Mouse (Mus musculus) heart, embryonic 16.5 days (tissue): ENCODE measurements around the gene Camk1d. TPM values are rescaled to one million over a fixed set of nuclear protein-coding genes. Genes with fewer than 3 reads are reported as not detected.
A peak's percentile ranks its signal among the peaks of the same experiment; 100 is the strongest.

ENCODE experiments used
- ATAC-seq: fragments of 200-750 bp; cut with Nextera tagmentation; replicated peaks from 2 replicates; pipeline ENCODE4 v1.8.0; 2017; ENCODE audit warnings: moderate number of reproducible peaks; ENCODE audit not compliant: insufficient read depth, low FRiP score; ENCODE audit errors: extremely low read depth
- H3K27ac ChIP-seq: fragments of 300-500 bp; sonication (generic); 2 replicates; pipeline ENCODE4 v1.5.1; 2014; ENCODE audit warnings: mild to moderate bottlenecking, low read length, control low read depth, moderate library complexity
- H3K27me3 ChIP-seq: fragments of 300-500 bp; sonication (generic); 2 replicates; pipeline ENCODE4 v1.6.1; 2014; ENCODE audit warnings: low read length, mixed read lengths; ENCODE audit not compliant: control insufficient read depth, insufficient read depth
- H3K36me3 ChIP-seq: fragments of 300-500 bp; sonication (generic); 2 replicates; pipeline ENCODE4 v1.6.1; 2014; ENCODE audit not compliant: control insufficient read depth, insufficient read depth
- H3K4me1 ChIP-seq: fragments of 300-500 bp; sonication (generic); 2 replicates; pipeline ENCODE4 v1.6.1; 2014; ENCODE audit warnings: low read length, mixed read lengths; ENCODE audit not compliant: control insufficient read depth, insufficient read depth
- H3K4me2 ChIP-seq: fragments of 300-500 bp; sonication (generic); 2 replicates; pipeline ENCODE4 v1.6.1; 2014; ENCODE audit warnings: low read depth, mild to moderate bottlenecking, control low read depth, low read length
- H3K4me3 ChIP-seq: fragments of 300-500 bp; sonication (generic); 2 replicates; pipeline ENCODE4 v1.5.1; 2014; ENCODE audit warnings: mild to moderate bottlenecking, control low read depth, low read length
- H3K9ac ChIP-seq: fragments of 300-500 bp; sonication (generic); 2 replicates; pipeline ENCODE4 v1.6.1; 2014; ENCODE audit warnings: low read length, control low read depth
- H3K9me3 ChIP-seq: fragments of 300-500 bp; sonication (generic); replicated peaks from 2 replicates; pipeline ENCODE4 v1.6.1; 2016; ENCODE audit warnings: low read length; ENCODE audit not compliant: control insufficient read depth
- WGBS: fragments of 180-500 bp; shearing (Covaris S2); extraction: QIAGEN DNeasy Blood & Tissue Kit; methylation state at CpG from one replicate; pipeline ENCODE4 v1.1.7; 2014; 5-methylcytosine and 5-hydroxymethylcytosine counted together
- polyA plus RNA-seq: library from polyadenylated mRNA; unstranded; fragments of >200 nt; fragmentation: Nextera tagmentation; extraction: Ambion mirVana; gene quantifications from 2 replicates; pipeline ENCODE4 v1.2.1, GENCODE M21; 2015

Camk1d gene
- polyA plus RNA-seq, 1 experiment from 2014 or later: 5.9 TPM

DNA sequence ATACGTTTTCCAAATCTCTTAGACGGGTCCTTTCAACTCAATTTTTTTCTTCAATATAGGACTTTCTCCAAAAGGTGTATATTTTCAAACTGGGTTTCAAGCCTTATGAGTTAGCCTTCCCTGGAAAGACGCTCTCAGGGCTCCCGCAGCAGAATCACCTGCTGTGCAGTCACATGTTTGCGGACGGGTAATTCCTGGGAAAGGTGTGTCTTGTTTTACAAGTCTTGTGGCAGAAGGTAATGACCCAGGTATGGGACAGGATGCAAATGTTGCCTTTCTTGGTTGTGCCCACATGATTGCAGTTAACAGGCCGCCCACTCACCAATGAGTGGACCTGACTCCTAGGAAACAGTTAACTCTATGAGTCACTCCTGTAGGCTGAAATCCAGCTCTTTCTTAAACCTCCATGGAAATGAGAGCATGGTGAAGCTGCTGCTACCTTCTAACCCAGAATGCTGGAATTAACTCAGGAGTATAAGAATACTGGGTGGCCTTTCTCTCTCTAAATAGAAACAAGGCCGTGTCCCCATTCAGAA, 95.9 kb downstream of the Camk1d start:
- H3K4me1 ChIP-seq: peaks cover 10% of the 10 kb centered on the region
- 0 out of 2 replicates have a peak, but pooled peaks cover 4% of the 10 kb centered on the region for H3K9me3 ChIP-seq
- no peaks in the 10 kb centered on the region for H3K27me3 ChIP-seq
- H3K4me2 ChIP-seq: no peak overlapping the region
- H3K9ac ChIP-seq: no peak overlapping the region
- H3K4me3 ChIP-seq: no peak overlapping the region
- no peaks in the 10 kb centered on the region for H3K36me3 ChIP-seq
- no peak overlapping the region for H3K27ac ChIP-seq
- 89% methylated on average over 8 of the region's 8 CpGs for WGBS
- ATAC-seq: no peak

DNA sequence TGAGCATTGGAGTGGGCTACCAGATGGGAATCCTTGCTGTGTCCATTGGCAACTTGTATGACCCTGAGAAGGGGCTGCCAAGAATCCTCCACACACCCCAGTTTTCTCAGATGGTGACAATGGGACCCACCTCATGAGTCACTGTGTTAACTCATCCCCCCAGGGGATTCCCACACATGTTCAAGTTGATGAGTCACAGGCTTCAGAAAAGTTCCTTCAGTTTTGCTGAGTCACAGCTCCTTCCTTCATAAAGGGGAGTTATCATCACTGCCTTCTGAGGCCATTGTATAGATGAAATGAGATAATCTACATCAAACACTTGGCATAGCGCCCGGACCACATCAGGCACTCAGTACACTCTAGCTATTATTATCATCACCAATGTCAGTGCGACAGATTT, 99.4 kb downstream of the Camk1d start:
- no peak overlapping the region for H3K4me2 ChIP-seq
- no peaks in the 10 kb centered on the region for H3K9me3 ChIP-seq
- no peaks in the 10 kb centered on the region for H3K36me3 ChIP-seq
- peak overlapping the region; percentile 79; the same call in 1 of the 2 replicates for H3K27ac ChIP-seq
- no peak overlapping the region for H3K4me3 ChIP-seq
- WGBS: 71% methylated on average over 3 of the region's 3 CpGs
- peaks cover 26% of the 10 kb centered on the region for H3K4me1 ChIP-seq
- ATAC-seq: no peak
- no peaks in the 10 kb centered on the region for H3K27me3 ChIP-seq
- no peak overlapping the region for H3K9ac ChIP-seq

- peak; percentile 11; the same call in 1 of the 2 replicates for ATAC-seq
- Histone ChIP-seq H3K4me2 (no peak overlapping the region), H3K9me3 (no peaks in the 10 kb centered on the region), H3K4me1 (peaks cover 26% of the 10 kb centered on the region), H3K4me3 (no peak overlapping the region), H3K27ac (peak overlapping the region; percentile 79), H3K36me3 (no peaks in the 10 kb centered on the region), H3K27me3 (no peaks in the 10 kb centered on the region), H3K9ac (no peak overlapping the region)
- WGBS: 47% methylated on average over 2 of the region's 2 CpGs
Observed at GRCm38 (mm10) chr2:5614308-5614705, 100.0 kb downstream of the Camk1d start.

DNA sequence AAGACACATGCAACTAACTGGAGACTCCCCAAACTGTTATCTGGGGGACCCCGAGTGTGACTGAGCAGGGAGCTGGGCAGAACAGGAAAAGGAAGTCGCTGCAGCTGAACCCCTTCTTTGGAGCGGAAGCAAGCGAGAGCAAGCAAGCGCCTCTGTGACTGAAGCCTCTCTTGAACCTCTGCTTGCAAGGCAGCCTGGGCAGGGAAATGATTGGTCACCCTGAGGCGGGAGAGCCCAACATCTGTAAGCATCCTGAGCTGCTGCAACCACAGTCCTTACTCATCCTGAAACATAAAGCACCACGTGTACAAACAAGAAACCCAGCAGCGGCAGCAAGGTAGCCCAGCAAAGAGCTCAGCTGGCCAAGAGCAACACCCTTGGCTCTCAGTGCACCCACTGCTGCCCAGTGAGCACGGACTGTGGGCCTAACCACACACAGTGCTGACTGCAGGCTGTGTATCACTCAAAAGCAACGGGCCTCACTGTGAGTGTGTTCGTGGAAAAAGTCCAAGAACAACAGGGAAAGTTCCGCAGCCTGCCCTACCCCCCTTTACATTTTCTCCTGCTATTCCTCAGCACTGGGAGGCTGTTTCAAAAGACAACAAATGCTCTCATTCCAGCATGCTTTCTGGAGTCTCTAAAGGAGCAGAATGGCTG, 100.5 kb downstream of the Camk1d start:
- ATAC-seq: peak; percentile 79
- Histone ChIP-seq H3K9ac (peak overlapping the region; percentile 35), H3K9me3 (no peaks in the 10 kb centered on the region), H3K4me2 (peak overlapping the region; percentile 25), H3K4me3 (no peak overlapping the region), H3K4me1 (peaks cover 26% of the 10 kb centered on the region), H3K27me3 (no peaks in the 10 kb centered on the region), H3K27ac (peak overlapping the region; percentile 79), H3K36me3 (no peaks in the 10 kb centered on the region)
- 32% methylated on average over 12 of the region's 12 CpGs for WGBS

- 14% methylated on average over 1 of the region's 1 CpGs for WGBS
- no peaks in the 10 kb centered on the region for H3K27me3 ChIP-seq
- ATAC-seq: no peak
- H3K27ac ChIP-seq: peak overlapping the region; percentile 57
- H3K4me2 ChIP-seq: no peak overlapping the region
- no peak overlapping the region for H3K9ac ChIP-seq
- H3K9me3 ChIP-seq: no peaks in the 10 kb centered on the region
- peaks cover 26% of the 10 kb centered on the region for H3K4me1 ChIP-seq
- H3K36me3 ChIP-seq: no peaks in the 10 kb centered on the region
- H3K4me3 ChIP-seq: no peak overlapping the region
Observed at GRCm38 (mm10) chr2:5611601-5612000, 102.7 kb downstream of the Camk1d start.

- Histone ChIP-seq H3K9me3 (no peaks in the 10 kb centered on the region), H3K27ac (no peak overlapping the region), H3K4me2 (no peak overlapping the region), H3K27me3 (no peaks in the 10 kb centered on the region), H3K4me1 (peaks cover 32% of the 10 kb centered on the region), H3K4me3 (no peak overlapping the region), H3K36me3 (no peaks in the 10 kb centered on the region), H3K9ac (no peak overlapping the region)
- no peak for ATAC-seq
- 83% methylated on average over 4 of the region's 4 CpGs for WGBS
Observed at GRCm38 (mm10) chr2:5610521-5610920, 103.8 kb downstream of the Camk1d start.

DNA sequence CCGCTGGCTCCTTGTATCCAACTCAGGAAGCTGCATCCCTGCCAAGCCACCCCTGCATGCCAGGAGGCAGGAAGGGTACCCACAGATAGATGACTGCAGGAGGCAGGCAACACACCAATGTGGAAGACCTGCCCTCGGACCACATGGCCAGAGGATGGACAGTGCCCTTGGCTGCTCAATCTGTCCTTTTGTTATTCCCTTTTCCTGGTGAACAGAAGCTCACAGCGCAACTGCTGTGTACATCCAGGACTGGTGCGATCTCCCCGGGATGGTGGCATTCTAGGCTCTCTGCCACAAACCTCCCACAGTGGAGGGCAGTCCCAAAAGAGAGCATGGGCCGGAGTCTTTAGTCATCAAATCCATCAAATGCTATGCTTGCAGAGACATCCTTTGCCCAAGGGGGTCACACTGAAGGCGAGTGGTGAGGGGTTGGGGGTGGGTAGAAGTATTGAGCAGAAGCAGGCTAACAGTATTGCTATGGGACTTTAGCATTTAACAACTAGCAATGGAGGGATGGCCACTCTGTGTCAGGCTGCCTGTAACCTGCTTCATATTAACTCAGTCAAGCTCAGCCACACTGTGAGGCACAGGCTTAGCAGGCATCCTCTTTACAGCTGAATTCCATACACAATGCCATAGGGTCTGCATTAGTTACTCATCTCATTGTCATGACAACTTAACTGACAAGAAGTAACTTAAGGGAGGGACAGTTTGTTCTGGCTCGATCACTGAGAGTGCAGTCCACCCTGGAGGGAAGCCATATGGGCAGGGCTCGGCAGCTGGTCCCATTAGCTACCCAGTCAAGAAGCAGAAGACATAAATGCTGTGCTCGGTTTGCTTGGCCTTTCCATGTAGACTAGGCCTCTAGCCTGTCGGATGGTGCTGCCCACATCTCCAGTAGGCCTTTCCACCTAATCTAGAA, 106.1 kb downstream of the Camk1d start:
- Histone ChIP-seq H3K27me3 (no peaks in the 10 kb centered on the region), H3K4me1 (peaks cover 21% of the 10 kb centered on the region), H3K9ac (no peak overlapping the region), H3K4me2 (no peak overlapping the region), H3K36me3 (no peaks in the 10 kb centered on the region), H3K27ac (no peak overlapping the region), H3K4me3 (no peak overlapping the region), H3K9me3 (no peaks in the 10 kb centered on the region)
- ATAC-seq: no peak
- WGBS: 68% methylated on average over 11 of the region's 11 CpGs

- H3K36me3 ChIP-seq: no peaks in the 10 kb centered on the region
- H3K4me2 ChIP-seq: no peak overlapping the region
- no peak overlapping the region for H3K4me3 ChIP-seq
- H3K4me1 ChIP-seq: peaks cover 11% of the 10 kb centered on the region
- no peak overlapping the region for H3K27ac ChIP-seq
- no peak for ATAC-seq
- no peak overlapping the region for H3K9ac ChIP-seq
- H3K27me3 ChIP-seq: no peaks in the 10 kb centered on the region
- H3K9me3 ChIP-seq: no peaks in the 10 kb centered on the region
- 40% methylated on average over 3 of the region's 3 CpGs for WGBS
Observed at GRCm38 (mm10) chr2:5605849-5606248, 108.5 kb downstream of the Camk1d start.

GRCm38 (mm10) chr2:5602044-5602443, 112.3 kb downstream of the Camk1d start:
- no peak overlapping the region for H3K9ac ChIP-seq
- H3K36me3 ChIP-seq: no peaks in the 10 kb centered on the region
- no peak overlapping the region for H3K27ac ChIP-seq
- WGBS: 91% methylated on average over 1 of the region's 1 CpGs
- no peak overlapping the region for H3K4me3 ChIP-seq
- H3K9me3 ChIP-seq: no peaks in the 10 kb centered on the region
- peaks cover 11% of the 10 kb centered on the region for H3K4me1 ChIP-seq
- no peaks in the 10 kb centered on the region for H3K27me3 ChIP-seq
- no peak overlapping the region for H3K4me2 ChIP-seq
- no peak for ATAC-seq
